Mouse (Mus musculus) MEL (cell line): Measurements from ENCODE around the gene Vsx2. TPM values are rescaled to one million over a fixed set of nuclear protein-coding genes. Genes with fewer than 3 reads are reported as not detected.

Experiments
- DNase-seq: peaks from one replicate; pipeline ENCODE4 v3.0.0; 2011; ENCODE audit warnings: low read depth, low spot score
- H3K27ac ChIP-seq: 2 replicates; pipeline ENCODE4 v1.5.1; 2012; ENCODE audit warnings: low read depth, mild to moderate bottlenecking, control low read depth, low read length, moderate library complexity; ENCODE audit not compliant: control insufficient read depth
- H3K27me3 ChIP-seq, 2 experiments: fragments of 150-350 bp in 1 of 2; sonication (generic) in 1 of 2; 2 replicates each; pipeline ENCODE4 v1.6.1; 2012; ENCODE audit warnings: low read length in 2 of 2, mild to moderate bottlenecking in 2 of 2, improper control_type of control experiment in 1 of 2, moderate library complexity in 1 of 2; ENCODE audit not compliant: insufficient read depth in 2 of 2, control insufficient read depth in 1 of 2
- H3K36me3 ChIP-seq, 2 experiments: 2 replicates each; pipeline ENCODE4 v1.6.1; 2012 to 2014; ENCODE audit warnings: low read length in 2 of 2, improper control_type of control experiment in 1 of 2, inconsistent platforms in 1 of 2, mild to moderate bottlenecking in 1 of 2; ENCODE audit not compliant: insufficient read depth in 2 of 2, control insufficient read depth in 1 of 2
- H3K4me1 ChIP-seq, 2 experiments: fragments of 150-350 bp in 1 of 2; sonication (generic) in 1 of 2; 2 replicates each; pipeline ENCODE4 v1.6.1; 2012; ENCODE audit warnings: low read length in 2 of 2, improper control_type of control experiment in 1 of 2, mild to moderate bottlenecking in 1 of 2; ENCODE audit not compliant: insufficient read depth in 2 of 2, control insufficient read depth in 1 of 2
- H3K4me3 ChIP-seq, 2 experiments: fragments of 150-350 bp in 1 of 2; sonication (generic) in 1 of 2; 2 replicates each; pipeline ENCODE4 v1.5.1; 2012; ENCODE audit warnings: low read depth in 2 of 2, low read length in 2 of 2, mild to moderate bottlenecking in 2 of 2, moderate library complexity in 2 of 2, control low read depth in 1 of 2, improper control_type of control experiment in 1 of 2; ENCODE audit not compliant: control insufficient read depth in 1 of 2, insufficient read depth in 1 of 2
- H3K79me2 ChIP-seq: 2 replicates; pipeline ENCODE4 v1.6.1; 2012; ENCODE audit warnings: mild to moderate bottlenecking, low read length, moderate library complexity; ENCODE audit not compliant: control insufficient read depth, poor library complexity, insufficient read depth
- H3K9ac ChIP-seq: 2 replicates; pipeline ENCODE4 v1.6.1; 2012; ENCODE audit warnings: low read depth, mild to moderate bottlenecking, control low read depth, low read length, moderate library complexity; ENCODE audit not compliant: control insufficient read depth, poor library complexity, severe bottlenecking
- H3K9me3 ChIP-seq: fragments of 150-350 bp; sonication (generic); replicated peaks from 2 replicates; pipeline ENCODE4 v1.6.1; 2012; ENCODE audit warnings: mild to moderate bottlenecking, low read length, improper control_type of control experiment, moderate library complexity; ENCODE audit not compliant: insufficient read depth
- CTCF ChIP-seq, 3 experiments: IDR thresholded peaks in 2 of 3; conservative IDR thresholded peaks in 1 of 3; 2 replicates each; pipeline ENCODE4 v1.5.1; 2011 to 2012; ENCODE audit warnings: low read length in 3 of 3, low read depth in 2 of 3, mild to moderate bottlenecking in 2 of 3, improper control_type of control experiment in 1 of 3, inconsistent platforms in 1 of 3, mixed read lengths in 1 of 3, moderate library complexity in 1 of 3; ENCODE audit not compliant: control insufficient read depth in 1 of 3, insufficient read depth in 1 of 3, poor library complexity in 1 of 3, severe bottlenecking in 1 of 3
- E2F4 ChIP-seq: IDR thresholded peaks from 2 replicates; pipeline ENCODE4 v1.6.1; 2011; ENCODE audit warnings: low read depth, low read length, improper control_type of control experiment, borderline replicate concordance
- EP300 ChIP-seq, 2 experiments: IDR thresholded peaks; 2 replicates each; pipeline ENCODE4 v1.6.1; 2011; ENCODE audit warnings: improper control_type of control experiment in 2 of 2, low read length in 2 of 2, low read depth in 1 of 2, mild to moderate bottlenecking in 1 of 2
- ETS1 ChIP-seq: IDR thresholded peaks from 2 replicates; pipeline ENCODE4 v1.6.1; 2012; ENCODE audit warnings: low read depth, mild to moderate bottlenecking, inconsistent platforms, low read length, improper control_type of control experiment, moderate library complexity
- HCFC1 ChIP-seq: IDR thresholded peaks from 2 replicates; pipeline ENCODE4 v1.6.1; 2012; ENCODE audit warnings: low read depth, mild to moderate bottlenecking, inconsistent platforms, low read length, improper control_type of control experiment, moderate library complexity
- JUND ChIP-seq: IDR thresholded peaks from 2 replicates; pipeline ENCODE4 v1.6.1; 2011; ENCODE audit warnings: low read depth, mild to moderate bottlenecking, improper control_type of control experiment, low read length
- KAT2A ChIP-seq: conservative IDR thresholded peaks from 2 replicates; pipeline ENCODE4 v1.6.1; 2012; ENCODE audit warnings: low read depth, low read length, improper control_type of control experiment, inconsistent platforms
- MAFK ChIP-seq: IDR thresholded peaks from 2 replicates; pipeline ENCODE4 v1.6.1; 2011; ENCODE audit warnings: low read depth, mild to moderate bottlenecking, low read length, improper control_type of control experiment, borderline replicate concordance
- MAX ChIP-seq: IDR thresholded peaks from 2 replicates; pipeline ENCODE4 v1.6.1; 2011; ENCODE audit warnings: low read length, improper control_type of control experiment
- MAZ ChIP-seq: IDR thresholded peaks from 2 replicates; pipeline ENCODE4 v1.6.1; 2012; ENCODE audit warnings: low read depth, mild to moderate bottlenecking, inconsistent platforms, low read length, improper control_type of control experiment
- MXI1 ChIP-seq: IDR thresholded peaks from 2 replicates; pipeline ENCODE4 v1.6.1; 2011; ENCODE audit warnings: mild to moderate bottlenecking, low read depth, low read length, improper control_type of control experiment
- MYB ChIP-seq: IDR thresholded peaks from 2 replicates; pipeline ENCODE4 v1.6.1; 2011; ENCODE audit warnings: mild to moderate bottlenecking, low read depth, low read length, improper control_type of control experiment
- MYC ChIP-seq: IDR thresholded peaks from 2 replicates; pipeline ENCODE4 v1.6.1; 2011; ENCODE audit warnings: low read depth, mild to moderate bottlenecking, low read length, improper control_type of control experiment, moderate library complexity
- NELFE ChIP-seq: IDR thresholded peaks from 2 replicates; pipeline ENCODE4 v1.6.1; 2011; ENCODE audit warnings: low read depth, low read length, improper control_type of control experiment
- NRF1 ChIP-seq: IDR thresholded peaks from 2 replicates; pipeline ENCODE4 v1.6.1; 2014; ENCODE audit warnings: low read depth, mild to moderate bottlenecking, inconsistent platforms, low read length, improper control_type of control experiment, moderate library complexity; ENCODE audit not compliant: poor library complexity, insufficient read depth, severe bottlenecking
- POLR2A ChIP-seq, 2 experiments: IDR thresholded peaks; 2 replicates each; pipeline ENCODE4 v1.6.1; 2011 to 2012; ENCODE audit warnings: low read length in 2 of 2, mild to moderate bottlenecking in 2 of 2, control low read depth in 1 of 2, improper control_type of control experiment in 1 of 2, low read depth in 1 of 2, moderate library complexity in 1 of 2; ENCODE audit not compliant: control insufficient read depth in 1 of 2, insufficient read depth in 1 of 2, poor library complexity in 1 of 2
- POLR2AphosphoS2 ChIP-seq: IDR thresholded peaks from 2 replicates; pipeline ENCODE4 v1.6.1; 2011; ENCODE audit warnings: low read length, improper control_type of control experiment
- POLR2AphosphoS5 ChIP-seq: IDR thresholded peaks from 2 replicates; pipeline ENCODE4 v1.6.1; 2012; ENCODE audit warnings: low read depth, borderline replicate concordance, mild to moderate bottlenecking, inconsistent platforms, low read length, moderate library complexity, mixed read lengths
- RAD21 ChIP-seq: IDR thresholded peaks from 2 replicates; pipeline ENCODE4 v1.6.1; 2011; ENCODE audit warnings: mild to moderate bottlenecking, low read depth, low read length, improper control_type of control experiment
- SMC3 ChIP-seq: IDR thresholded peaks from 2 replicates; pipeline ENCODE4 v1.6.1; 2011; ENCODE audit warnings: low read depth, low read length, improper control_type of control experiment
- TAL1 ChIP-seq: IDR thresholded peaks from 2 replicates; pipeline ENCODE4 v1.6.1; 2012; ENCODE audit warnings: mild to moderate bottlenecking, inconsistent platforms, low read length, moderate library complexity, mixed read lengths
- TBP ChIP-seq: IDR thresholded peaks from 2 replicates; pipeline ENCODE4 v1.8.0; 2011; ENCODE audit warnings: low read depth, low read length, improper control_type of control experiment
- TCF12 ChIP-seq: IDR thresholded peaks from 2 replicates; pipeline ENCODE4 v1.6.1; 2014; ENCODE audit warnings: low read depth, mild to moderate bottlenecking, inconsistent platforms, low read length, improper control_type of control experiment, moderate library complexity
- USF1 ChIP-seq: IDR thresholded peaks from 2 replicates; pipeline ENCODE4 v1.6.1; 2014; ENCODE audit warnings: low read depth, mild to moderate bottlenecking, inconsistent platforms, low read length, improper control_type of control experiment, moderate library complexity
- USF2 ChIP-seq, 2 experiments: IDR thresholded peaks; 2 replicates each; pipeline ENCODE4 v1.6.1; 2011 to 2012; ENCODE audit warnings: improper control_type of control experiment in 2 of 2, low read length in 2 of 2, borderline replicate concordance in 1 of 2, inconsistent platforms in 1 of 2, low read depth in 1 of 2, mild to moderate bottlenecking in 1 of 2; ENCODE audit not compliant: insufficient read depth in 1 of 2
- ZC3H11A ChIP-seq: IDR thresholded peaks from 2 replicates; pipeline ENCODE4 v1.6.1; 2012; ENCODE audit warnings: low read depth, mild to moderate bottlenecking, inconsistent platforms, low read length, improper control_type of control experiment
- ZMIZ1 ChIP-seq: IDR thresholded peaks from 2 replicates; pipeline ENCODE4 v1.6.1; 2012; ENCODE audit warnings: low read depth, mild to moderate bottlenecking, inconsistent platforms, low read length, improper control_type of control experiment, moderate library complexity
- ZNF384 ChIP-seq: IDR thresholded peaks from 2 replicates; pipeline ENCODE4 v1.6.1; 2012; ENCODE audit warnings: low read depth, mild to moderate bottlenecking, inconsistent platforms, low read length, improper control_type of control experiment
- polyA plus RNA-seq, 2 experiments: library from polyadenylated mRNA; stranded (reverse) in 1 of 2; unstranded in 1 of 2; fragments of >175 nt in 1 of 2; fragments of >200 nt in 1 of 2; gene quantifications; 2 replicates each; pipeline versions ENCODE4 v1.2.1 to v1.2.4; 2012; ENCODE audit warnings: low replicate concordance in 2 of 2, low read depth in 1 of 2; ENCODE audit not compliant: insufficient read length in 2 of 2, insufficient read depth in 1 of 2, missing spikeins in 1 of 2
- total RNA-seq: library from RNA; depleted of rRNA; stranded (reverse); fragments of 300-350 nt; gene quantifications from 2 replicates; pipeline ENCODE4 v1.2.3, GENCODE M21; 2012

Vsx2 gene
- total and polyA plus RNA-seq, 3 experiments: not detected

GRCm38 (mm10) chr12:84570694-84571415, 1.3 kb downstream of the Vsx2 start:
- H3K9ac ChIP-seq: no peak overlapping the region
- TF ChIP-seq MAX (no peak), TBP (no peak), CTCF (IDR thresholded peaks at IDR 0.05 in 2 of 3, conservative IDR thresholded peaks at IDR 0.05 in 1 of 3; ENCODE audit: control insufficient read depth in 1 of 3, insufficient read depth in 1 of 3, low read depth in 2 of 3, low read length in 3 of 3, poor library complexity in 1 of 3, severe bottlenecking in 1 of 3) (no peak), E2F4 (no peak), POLR2A (IDR thresholded peaks at IDR 0.05; ENCODE audit: control insufficient read depth in 1 of 2, insufficient read depth in 1 of 2, low read depth in 1 of 2, low read length in 2 of 2, poor library complexity in 1 of 2) (no peak), NRF1 (no peak), USF1 (no peak), KAT2A (no peak), MAZ (no peak), ZMIZ1 (no peak), MYB (no peak), NELFE (no peak), HCFC1 (no peak), TCF12 (no peak), POLR2AphosphoS5 (no peak), ETS1 (no peak), EP300 (IDR thresholded peaks at IDR 0.05; ENCODE audit: low read depth in 1 of 2, low read length in 2 of 2) (no peak), TAL1 (no peak)
- TF ChIP-seq, all 39 proteins: peak for 0
- H3K4me3 ChIP-seq: no peak overlapping the region
- H3K9me3 ChIP-seq: no peaks in the 10 kb centered on the region
- no peak overlapping the region for H3K27ac ChIP-seq
- peaks cover 1 to 5% of the 10 kb centered on the region in 2 experiments; a peak in 3 of 4 replicates for H3K27me3 ChIP-seq
- no peaks in the 10 kb centered on the region for H3K4me1 ChIP-seq
- no peaks in the 10 kb centered on the region for H3K79me2 ChIP-seq
- no peak for DNase-seq
- H3K36me3 ChIP-seq: no peaks in the 10 kb centered on the region

- Histone ChIP-seq H3K27me3 (peaks cover 1 to 5% of the 10 kb centered on the region in 2 experiments; a peak in 3 of 4 replicates), H3K9me3 (no peaks in the 10 kb centered on the region), H3K79me2 (no peaks in the 10 kb centered on the region), H3K4me3 (no peak overlapping the region), H3K27ac (no peak overlapping the region), H3K9ac (no peak overlapping the region), H3K4me1 (no peaks in the 10 kb centered on the region), H3K36me3 (no peaks in the 10 kb centered on the region)
- no peak for DNase-seq
- no peak for TF ChIP-seq MYC
- no peak for TF ChIP-seq MAFK
- TF ChIP-seq SMC3: no peak
- no peak for TF ChIP-seq ETS1
- no peak for TF ChIP-seq MXI1
- no peak for TF ChIP-seq JUND
- TF ChIP-seq POLR2AphosphoS5: no peak
- no peak for TF ChIP-seq MAX
- TF ChIP-seq CTCF (IDR thresholded peaks at IDR 0.05 in 2 of 3, conservative IDR thresholded peaks at IDR 0.05 in 1 of 3; ENCODE audit: control insufficient read depth in 1 of 3, insufficient read depth in 1 of 3, low read depth in 2 of 3, low read length in 3 of 3, poor library complexity in 1 of 3, severe bottlenecking in 1 of 3): no peak
- TF ChIP-seq ZNF384: no peak
- no peak for TF ChIP-seq POLR2A (IDR thresholded peaks at IDR 0.05; ENCODE audit: control insufficient read depth in 1 of 2, insufficient read depth in 1 of 2, low read depth in 1 of 2, low read length in 2 of 2, poor library complexity in 1 of 2)
- TF ChIP-seq ZMIZ1: no peak
- TF ChIP-seq USF2 (IDR thresholded peaks at IDR 0.05; ENCODE audit: borderline replicate concordance in 1 of 2, insufficient read depth in 1 of 2, low read depth in 1 of 2, low read length in 2 of 2): no peak
- TF ChIP-seq E2F4: no peak
- TF ChIP-seq POLR2AphosphoS2: no peak
- no peak for TF ChIP-seq TAL1
- TF ChIP-seq RAD21: no peak
- no peak for TF ChIP-seq ZC3H11A
Observed at GRCm38 (mm10) chr12:84571466-84572340, 2.1 kb downstream of the Vsx2 start.
